Mouse (Mus musculus) 416B (cell line): ENCODE results near the gene Ccdc124.

Experiments used
- DNase-seq: peaks from one replicate; pipeline ENCODE4 v3.0.0; 2011; ENCODE audit warnings: low read depth

The Ccdc124 gene

DNA sequence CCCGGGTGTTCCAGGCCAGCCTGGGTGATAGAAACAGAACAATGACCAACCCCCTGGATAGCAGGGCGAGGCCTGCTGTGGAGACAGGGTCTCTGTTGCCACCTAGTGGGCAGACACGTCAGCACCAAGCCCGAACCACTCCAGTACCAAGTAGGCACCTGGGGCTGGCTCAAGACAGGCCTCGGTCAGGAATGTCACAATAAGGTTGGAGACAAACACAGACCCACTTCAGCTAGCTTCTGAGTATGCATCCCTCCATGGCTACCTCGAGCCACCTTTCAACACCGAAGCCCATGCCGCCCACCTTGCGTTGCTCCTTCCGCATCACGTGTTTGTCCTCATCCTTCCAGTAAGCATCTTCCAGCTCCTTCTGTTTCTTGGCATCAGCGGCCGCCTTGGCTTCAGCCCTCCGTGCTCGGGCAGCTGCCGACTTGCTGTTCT is 4.1 kb downstream of the Ccdc124 start:
- peak; percentile 82 for DNase-seq

DNA sequence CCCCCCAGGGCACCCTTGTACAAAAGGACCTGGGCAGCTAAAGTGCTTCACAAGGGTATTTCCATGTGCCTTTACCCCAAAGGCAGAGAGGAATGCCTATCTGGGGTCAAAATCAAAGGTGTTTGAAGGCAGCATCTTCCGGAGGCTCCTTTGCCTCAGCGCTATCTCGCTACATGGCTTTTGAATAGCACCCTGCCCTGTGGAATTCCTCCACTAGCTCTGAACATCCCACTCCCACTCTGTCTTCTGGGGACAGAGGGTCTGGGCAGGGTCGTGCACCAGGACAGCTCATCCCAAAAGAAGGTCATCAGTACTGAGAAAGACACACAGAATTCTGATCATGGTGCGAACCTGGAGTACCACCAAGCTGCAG is 4.5 kb downstream of the Ccdc124 start:
- DNase-seq = no peak

DNA sequence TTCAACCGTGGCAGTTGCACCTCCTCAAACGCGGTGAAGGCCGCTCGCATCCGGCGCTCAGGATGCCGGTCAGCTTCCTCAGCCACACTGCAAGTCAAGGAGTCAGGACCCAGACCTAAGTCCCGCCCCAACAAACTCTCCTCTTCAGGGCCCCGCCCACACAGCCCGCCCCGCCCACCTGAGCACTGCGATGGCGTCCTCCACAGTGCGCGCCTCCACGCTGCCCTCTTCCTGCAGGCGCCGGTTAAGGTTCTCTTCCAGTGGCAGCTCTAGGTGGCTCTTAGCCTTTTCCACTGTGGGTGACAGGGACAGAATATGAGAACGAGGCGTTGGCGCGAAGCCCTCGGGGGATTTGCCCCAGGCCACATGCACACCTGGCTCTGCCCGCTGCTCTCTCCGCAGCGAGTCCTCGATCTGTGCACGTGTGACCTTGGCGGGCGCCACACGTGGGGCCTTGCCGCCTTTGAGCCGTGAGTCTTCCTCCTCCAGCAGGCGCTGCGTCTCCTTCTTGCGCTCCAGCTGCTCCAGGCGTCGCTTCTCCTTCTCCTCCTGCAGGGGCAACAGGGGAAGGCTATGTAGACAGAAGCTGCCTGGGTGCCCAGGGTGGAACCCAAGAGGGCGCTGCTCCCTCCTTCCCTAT is 5.1 kb downstream of the Ccdc124 start:
- DNase-seq = no peak

DNA sequence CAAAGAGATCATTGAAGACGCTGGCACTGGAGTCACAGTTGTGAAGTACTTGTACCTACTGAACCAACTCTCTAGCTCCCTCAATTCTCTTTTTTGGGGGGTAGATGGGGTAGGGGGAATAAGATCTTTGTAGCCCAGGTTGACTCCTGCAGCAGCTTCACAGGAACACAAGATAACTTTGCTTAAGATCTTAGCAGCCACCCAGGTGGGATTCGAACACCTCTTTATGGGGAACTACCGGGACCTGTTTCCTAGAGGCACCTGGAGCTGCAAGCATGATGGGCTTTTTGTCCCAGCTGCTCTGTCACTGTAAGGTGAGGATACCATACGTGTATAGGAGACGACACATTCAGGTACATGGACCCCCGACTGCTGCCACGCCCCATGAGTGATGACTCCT is 7.2 kb downstream of the Ccdc124 start:
- DNase-seq = no peak

DNA sequence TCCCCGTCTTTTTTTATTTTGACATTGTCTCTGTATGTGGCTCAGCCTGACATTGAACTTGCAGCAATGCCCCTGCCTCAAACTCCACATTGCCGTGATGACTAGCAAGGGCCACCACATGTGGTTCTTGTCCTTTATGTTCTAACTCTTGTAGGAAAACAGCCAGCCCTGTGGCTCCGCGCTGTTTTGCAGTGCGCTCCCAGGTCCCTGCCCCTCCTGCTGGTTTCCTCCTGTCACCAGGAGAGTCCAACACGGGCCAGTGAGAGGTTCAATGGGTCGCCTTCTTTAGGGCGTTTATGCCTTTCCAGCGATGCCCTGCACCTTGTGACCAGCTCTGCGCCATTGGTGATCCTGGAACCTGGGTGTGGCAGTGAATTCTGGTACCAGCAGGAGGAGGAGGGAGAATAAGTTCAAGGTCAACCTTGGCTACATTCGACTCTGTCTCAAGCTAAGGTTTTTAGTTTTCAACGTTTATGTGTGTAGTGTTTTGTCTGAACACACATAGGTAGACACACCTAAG is 7.7 kb downstream of the Ccdc124 start:
- DNase-seq = no peak

GRCm38 (mm10) chr8:70865350-70866000 is 8.3 kb downstream of the Ccdc124 start:
- peak; percentile 99 for DNase-seq

DNA sequence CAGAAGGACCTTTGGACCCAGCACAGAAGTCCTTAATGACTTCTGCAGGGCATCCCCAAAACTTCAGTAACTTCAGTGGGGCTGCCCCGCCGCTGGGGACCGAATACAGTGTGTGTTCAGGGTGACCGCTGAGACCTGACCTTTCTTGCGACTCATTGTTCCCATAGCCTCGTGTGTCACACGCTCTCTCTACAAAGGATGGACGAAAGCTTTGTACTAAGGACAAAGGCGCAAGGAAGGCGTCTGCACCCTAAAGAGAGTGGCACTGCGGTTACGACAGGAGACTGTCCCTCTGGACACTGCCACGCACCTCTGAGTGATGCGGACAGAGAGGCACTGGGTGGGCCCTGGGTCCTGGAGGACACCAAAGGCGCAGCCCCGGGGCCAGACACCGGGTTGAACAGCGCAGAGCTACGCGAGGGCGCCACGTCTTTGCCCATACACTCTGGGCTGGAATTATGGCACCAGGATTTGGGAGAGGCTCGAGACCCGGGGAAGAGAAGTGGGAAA is 9.0 kb downstream of the Ccdc124 start:
- DNase-seq = no peak

DNA sequence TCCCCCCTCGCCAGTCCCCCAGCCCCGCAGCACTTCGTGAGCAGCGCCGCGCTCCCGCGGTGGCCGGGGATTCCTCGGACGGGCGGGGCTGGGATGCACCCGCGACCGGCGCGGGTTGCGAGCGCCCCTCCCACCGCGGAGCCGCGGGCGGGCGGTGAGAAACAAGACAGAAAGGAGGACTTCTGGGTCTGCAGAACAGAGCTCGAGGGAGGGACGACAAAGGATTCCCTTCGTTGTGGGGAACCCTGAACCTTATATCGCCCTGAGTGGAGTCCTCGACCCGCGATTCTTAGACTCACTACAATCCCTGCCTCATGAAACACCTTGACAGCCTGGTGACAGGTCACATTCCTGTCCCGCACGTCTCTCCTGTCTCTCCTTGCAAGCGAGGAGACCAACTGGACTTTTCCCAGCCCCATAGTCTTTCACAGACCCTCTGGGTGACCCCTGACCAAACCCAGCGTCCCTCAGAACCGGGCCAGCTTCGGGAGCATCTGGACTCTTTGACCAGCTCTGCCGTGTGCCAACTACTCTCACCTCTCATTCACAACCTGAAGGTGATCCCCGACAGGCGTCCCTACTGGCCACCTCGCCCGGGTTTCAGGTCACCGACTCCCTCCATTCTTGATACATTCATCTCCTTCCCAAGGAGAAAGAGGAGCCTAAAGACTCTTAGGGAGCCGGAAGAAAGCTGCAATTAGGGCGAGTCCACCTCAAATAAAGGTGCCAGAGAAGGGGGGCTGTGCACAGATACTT is 9.6 kb downstream of the Ccdc124 start:
- DNase-seq = no peak

DNA sequence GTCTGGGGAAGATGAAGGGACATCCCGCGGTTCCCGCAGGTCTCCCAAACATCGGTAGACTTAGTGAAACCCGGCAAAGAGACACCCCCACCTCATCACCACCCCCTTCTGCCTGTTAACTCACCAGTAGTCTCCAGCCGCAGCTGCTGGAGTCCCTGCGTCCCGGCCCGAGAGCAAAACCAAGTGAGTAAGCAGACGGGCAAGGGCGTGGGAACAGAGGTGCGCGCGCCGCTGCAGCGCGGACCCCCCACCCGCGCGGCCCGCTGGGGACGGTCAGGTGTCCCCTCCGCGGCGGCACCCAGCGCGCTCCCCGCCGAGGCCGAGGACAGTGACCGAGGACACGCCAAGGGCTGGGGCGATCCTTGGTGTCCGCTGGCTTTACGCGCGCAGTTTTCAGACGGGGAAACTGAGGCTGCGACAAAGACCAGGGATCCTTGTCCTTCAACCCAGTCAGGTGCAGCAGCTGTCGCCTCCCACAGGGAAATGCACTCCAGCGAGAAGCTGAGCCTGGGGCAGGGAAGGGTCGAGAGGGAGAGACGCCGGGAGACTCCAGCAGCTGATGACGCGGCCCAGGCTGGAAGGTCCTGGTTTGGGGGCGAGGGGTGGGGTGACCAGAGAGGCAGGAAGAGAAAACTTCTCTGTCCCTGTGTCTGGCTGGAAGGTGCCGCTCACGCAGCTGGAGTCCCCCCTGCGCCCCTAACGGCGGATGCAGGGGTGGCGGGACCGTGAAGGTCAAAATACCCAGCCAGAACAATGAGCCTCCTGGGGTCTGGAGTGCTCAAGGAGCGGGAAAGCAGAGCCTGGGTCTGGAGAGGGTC is 10.7 kb downstream of the Ccdc124 start, which contains the start of gene Kcnn1:
Gene Kcnn1, minus strand, starts transcription at position 435 of the 818 bp plus-strand sequence.
- DNase-seq = no peak

DNA sequence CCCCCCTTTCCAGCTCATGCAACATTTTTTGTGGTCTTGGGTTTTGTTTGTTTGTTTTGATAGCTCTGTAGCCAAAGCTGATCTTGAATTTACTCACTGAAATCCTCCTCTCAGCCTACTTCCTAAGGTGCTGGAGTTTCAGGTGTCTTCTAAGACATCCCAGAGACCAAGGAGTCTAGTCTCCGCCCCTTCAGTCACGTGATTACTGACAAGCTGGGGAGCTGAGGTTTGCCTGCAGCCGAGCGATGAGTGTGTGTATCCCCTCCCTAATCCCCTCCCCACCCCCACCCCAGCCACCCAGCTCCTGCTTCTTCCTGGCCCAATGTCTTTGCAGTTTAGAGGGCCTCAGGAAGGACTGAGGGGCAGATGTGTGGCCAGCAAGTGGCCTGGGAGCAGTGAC is 16.2 kb downstream of the Ccdc124 start:
- peak; percentile 40 for DNase-seq

DNA sequence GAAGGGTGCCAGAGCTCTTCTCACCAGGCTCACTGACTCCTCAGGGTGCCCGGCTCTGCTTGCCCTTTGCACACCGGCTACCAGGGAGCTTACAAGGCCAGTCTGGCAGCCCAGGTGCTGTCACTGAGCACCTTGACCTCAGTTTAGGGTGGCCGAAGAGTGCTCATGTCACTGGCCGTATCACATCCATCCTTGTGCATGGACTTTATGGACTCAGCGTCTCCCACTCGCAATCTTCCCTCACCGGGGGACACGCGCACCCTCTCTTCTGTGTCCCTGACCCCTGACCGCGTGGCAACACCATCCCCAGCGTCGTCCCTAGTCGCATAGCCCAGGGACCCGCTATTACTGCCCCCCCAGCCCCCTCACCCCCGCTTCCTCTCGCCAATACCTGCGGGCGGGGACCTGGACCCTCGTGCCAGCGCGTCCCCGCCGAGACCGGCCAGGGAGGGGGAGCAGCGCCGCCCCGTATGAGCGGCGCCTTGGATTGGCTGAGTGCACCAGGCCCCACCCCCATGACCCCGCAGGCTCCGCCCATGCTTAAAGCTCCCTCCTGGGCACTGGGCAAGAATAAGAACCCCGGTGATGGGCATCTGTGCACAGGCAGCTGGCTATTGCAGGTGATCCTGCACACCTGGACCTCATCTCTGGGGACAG is 17.1 kb downstream of the Ccdc124 start:
- no peak for DNase-seq

- no peak for DNase-seq
Observed at GRCm38 (mm10) chr8:70856028-70856427, 17.7 kb downstream of the Ccdc124 start.

DNA sequence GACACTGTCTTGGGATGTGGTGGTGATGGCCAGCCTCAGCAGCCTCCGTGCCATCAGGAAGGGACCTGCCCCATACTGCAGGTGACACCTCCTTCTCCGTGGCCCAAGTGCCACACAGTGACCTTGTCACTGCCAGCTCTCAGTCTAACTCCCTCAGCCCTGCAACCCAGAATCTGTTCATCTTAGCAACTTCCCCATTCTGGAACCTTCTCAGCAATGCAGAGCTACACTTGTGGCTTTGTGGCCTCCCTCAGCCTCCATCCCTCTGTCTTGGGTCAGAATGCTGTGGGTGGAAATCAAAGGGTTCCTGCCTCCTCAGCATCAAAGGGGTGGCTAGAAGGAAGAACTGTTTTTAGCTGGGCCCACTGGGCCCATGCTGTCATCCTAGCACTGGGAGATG is 19.9 kb downstream of the Ccdc124 start:
- peak; percentile 89 for DNase-seq

DNA sequence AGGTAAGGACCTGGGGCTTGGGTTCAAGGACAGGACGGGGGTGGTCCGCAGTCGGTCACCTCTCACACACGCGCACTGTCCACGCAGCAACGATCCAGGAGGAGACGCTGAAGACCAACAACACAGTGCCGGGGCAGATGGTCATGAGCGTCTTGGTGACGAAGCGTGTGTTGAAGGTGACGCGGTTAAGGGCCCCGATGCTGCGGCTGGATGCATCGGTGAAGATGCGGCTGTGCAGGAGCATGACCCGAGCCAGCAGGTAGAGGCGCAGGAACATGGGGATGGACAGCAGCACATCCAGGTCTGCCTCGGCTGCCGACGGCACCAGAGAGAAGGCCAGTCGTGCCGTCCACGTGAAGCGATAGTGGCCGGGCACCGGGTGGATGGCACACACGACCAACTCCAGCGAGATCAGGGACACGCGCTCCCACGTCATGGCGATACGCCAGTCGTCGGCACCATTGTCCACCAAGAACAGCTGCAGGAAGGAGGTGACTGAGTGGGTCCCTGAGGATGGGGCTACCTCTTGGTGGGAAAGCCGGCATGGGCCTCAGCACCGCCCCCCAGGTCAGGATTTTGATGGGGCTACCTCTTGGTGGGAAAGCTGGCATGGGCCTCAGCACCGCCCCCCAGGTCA is 21.0 kb downstream of the Ccdc124 start:
- DNase-seq = no peak

DNA sequence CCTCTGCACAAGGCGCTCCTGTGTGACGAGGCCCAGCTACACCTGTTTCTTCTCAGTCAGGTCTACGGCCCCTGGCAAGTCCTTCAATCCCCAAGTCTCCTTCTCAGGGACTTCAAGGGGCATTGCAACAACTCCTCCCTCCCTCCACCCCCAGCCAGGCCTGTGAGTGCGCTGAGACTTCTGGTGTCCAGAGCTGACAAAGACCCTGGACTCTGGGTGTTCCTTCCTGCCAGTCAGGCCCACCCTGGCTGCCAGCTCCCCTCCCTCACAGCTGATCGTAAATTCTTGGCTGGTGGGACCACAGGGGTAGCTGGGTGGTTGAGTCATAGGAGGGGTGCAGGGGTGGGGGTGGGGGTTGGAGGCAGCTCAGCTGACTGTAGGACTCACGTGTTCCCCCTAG is 21.9 kb downstream of the Ccdc124 start:
- no peak for DNase-seq

DNA sequence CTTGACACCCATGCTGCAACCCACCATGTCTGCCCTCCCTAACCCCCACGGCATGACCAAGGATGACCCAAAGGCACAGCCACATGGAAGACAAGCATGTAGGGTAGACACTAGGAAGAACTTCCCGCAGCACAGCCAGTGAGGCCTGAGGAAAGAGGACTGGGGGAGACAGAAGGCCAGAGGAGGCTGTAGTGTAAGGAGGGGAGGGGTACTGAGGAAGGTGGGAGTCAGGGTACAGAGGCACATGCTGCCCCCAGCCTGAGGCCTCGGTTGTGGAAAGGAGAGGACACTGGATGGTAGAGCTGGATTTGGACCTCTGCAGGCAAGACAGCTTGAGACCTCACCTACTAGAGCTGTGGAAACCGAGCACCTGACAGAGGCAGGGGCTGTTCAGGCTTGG is 22.8 kb downstream of the Ccdc124 start:
- no peak for DNase-seq

DNA sequence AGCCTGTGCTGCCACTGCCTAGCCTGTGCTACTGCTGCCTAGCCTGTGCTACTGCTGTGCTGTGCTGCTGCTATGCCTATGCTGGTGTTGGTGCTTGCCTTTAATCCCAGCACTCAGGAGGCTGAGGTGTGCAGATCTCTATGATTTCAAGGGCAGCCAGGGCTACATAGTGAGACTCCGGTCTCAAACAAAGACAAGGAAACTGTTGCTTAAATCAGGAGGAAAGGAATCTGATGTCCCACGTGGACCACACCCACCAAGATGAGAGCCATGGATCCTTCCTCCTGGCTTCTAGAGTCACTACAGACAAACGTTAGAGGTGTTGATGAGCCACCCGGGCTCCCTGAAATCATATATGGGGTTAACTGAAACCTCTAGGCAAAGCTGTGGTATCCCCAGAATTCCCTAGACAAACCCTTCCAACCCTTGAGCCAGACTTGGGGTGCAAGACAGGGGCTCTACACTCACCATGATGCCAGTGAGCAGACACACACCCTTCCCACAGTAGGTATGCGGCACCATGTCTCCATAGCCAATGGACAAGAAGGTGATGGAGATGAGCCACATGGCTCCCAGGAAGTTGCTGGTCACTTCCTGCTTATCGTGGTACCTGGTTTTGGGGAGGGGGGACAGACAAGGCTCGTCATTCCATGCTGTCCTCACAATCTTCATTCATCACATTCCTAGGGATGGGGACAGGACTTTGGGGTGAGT is 23.4 kb downstream of the Ccdc124 start:
- no peak for DNase-seq

- DNase-seq = no peak
Observed at GRCm38 (mm10) chr8:70849333-70849990, 24.3 kb downstream of the Ccdc124 start.

GRCm38 (mm10) chr8:70846371-70847154 is 27.2 kb downstream of the Ccdc124 start:
- DNase-seq = no peak
